ENCODE assay signal across 28 mouse cellular contexts in the genomic region with DNA sequence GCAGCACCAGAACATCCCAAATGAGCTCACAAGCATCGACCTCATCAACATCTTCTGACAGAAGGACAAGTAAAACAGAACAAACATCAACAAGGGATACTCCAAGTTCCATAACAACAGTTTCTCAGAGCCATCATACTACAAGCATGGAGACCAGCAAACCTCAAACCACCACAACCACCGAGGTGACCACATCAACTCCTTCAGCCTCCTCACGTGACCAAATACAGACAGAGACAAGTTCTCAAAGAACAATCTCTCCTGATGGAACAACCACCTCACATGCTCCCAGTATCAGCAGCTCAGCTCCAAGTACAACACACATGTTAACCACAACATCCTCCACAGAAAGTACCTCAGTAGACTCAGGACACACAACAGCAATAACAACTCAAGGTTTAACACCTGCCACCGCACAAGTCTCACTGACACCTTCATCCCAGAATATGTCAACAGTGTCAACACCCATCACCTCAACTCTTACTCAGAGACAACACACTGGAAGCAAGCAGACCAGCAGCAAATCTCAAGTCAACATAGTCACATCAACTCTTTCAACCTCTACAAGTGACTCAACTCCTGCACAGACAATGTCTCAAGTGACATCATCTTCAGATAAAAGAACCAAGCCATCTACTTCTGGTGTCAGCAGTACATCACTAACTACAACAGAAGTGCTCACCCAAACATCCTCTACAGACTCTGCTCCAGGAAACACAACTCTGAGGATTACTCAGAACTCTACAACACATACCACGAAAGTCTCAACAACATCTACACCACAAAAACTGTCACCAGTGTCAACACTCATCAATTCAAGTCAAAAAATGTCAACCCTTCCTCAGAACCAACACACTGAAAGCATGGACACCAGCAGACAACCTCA. TPM values are rescaled to one million over a fixed set of nuclear protein-coding genes. Genes with fewer than 3 reads are reported as not detected.
DNase-seq lines count a peak whose midpoint lies in the region; ATAC-seq and TF ChIP-seq lines count a peak whose summit lies in the region.
"Had no signal": no experiment of that assay in that cellular context is flagged by ENCODE, and none has a peak within 500 bp of the region (broad histone marks: within the 10 kb centered on the region; RNA-seq: fewer than 3 reads in every experiment).

No protein-coding gene starts in this region.

- H3K79me2 ChIP-seq in CH12.LX (replicated peaks; ENCODE audit: control insufficient read depth, extremely low read depth, insufficient read depth, poor library complexity, severe bottlenecking), result no peaks in the 10 kb centered on the region

- TF ChIP-seq POLR2A in CH12.LX (IDR thresholded peaks at IDR 0.05; ENCODE audit: low read depth, low read length), result no peak

- no peak overlapping the region for H3K4me2 ChIP-seq in CH12.LX (ENCODE audit: insufficient read depth, low read depth, poor library complexity, severe bottlenecking)
- H3K4me2 ChIP-seq in midbrain, postnatal 0 days (ENCODE audit: low read depth, low read length, poor library complexity, severe bottlenecking), result no peak overlapping the region
- H3K4me2 ChIP-seq: embryonic facial prominence, embryonic 13.5 days; forebrain, embryonic 12.5 days; heart, embryonic 13.5 days; hindbrain, embryonic 12.5 days; intestine, embryonic 15.5 days had no signal

- no peak overlapping the region for H3K27ac ChIP-seq in CH12.LX (ENCODE audit: insufficient read depth, low read depth)
- no peak overlapping the region for H3K27ac ChIP-seq in midbrain, postnatal 0 days (ENCODE audit: low read depth, low read length)
- H3K27ac ChIP-seq: embryonic facial prominence, embryonic 13.5 days; forebrain, embryonic 12.5 days; gastrocnemius, adult 2 months; heart, embryonic 13.5 days; hindbrain, embryonic 12.5 days; intestine, embryonic 15.5 days had no signal

- H3K4me3 ChIP-seq in CH12.LX (replicated peaks in 1 of 3; ENCODE audit: low read depth in 2 of 3, low read length in 2 of 3, poor library complexity in 1 of 3), result no peak overlapping the region
- no peak overlapping the region for H3K4me3 ChIP-seq in midbrain, postnatal 0 days (ENCODE audit: low read depth, low read length)
- H3K4me3 ChIP-seq: embryonic facial prominence, embryonic 13.5 days; forebrain, embryonic 12.5 days; gastrocnemius, adult 2 months; heart, embryonic 13.5 days; hindbrain, embryonic 12.5 days; intestine, embryonic 15.5 days had no signal

- TF ChIP-seq RAD21 in CH12.LX (IDR thresholded peaks at IDR 0.05; ENCODE audit: low read depth, low read length), result no peak

- dilution Hi-C loops in CH12.LX (cut with MboI; ENCODE audit: extremely low pct_ligation_motif_present, extremely low pct_unique_long_range_greater_than_20kb, low sequenced_read_pairs), result no loop called here

- peak; percentile 94 for ATAC-seq in inflammation-experienced regulatory T-cells, adult 6 months
- ATAC-seq in midbrain, postnatal 0 days (ENCODE audit: low FRiP score), result no peak
- ATAC-seq: forebrain, embryonic 16.5 days; hindbrain, embryonic 16.5 days; intestine, embryonic 15.5 days; Patski had no signal

- peak; percentile 48 for DNase-seq in CD4-positive helper T cell, adult 2 months (ENCODE audit: low read depth, low spot score)
- DNase-seq in CH12.LX (ENCODE audit: extremely low read depth), result no peak
- DNase-seq in right cerebral cortex, adult 18-20 months, result no peak
- no peak for DNase-seq in right cerebral cortex, postnatal 14 days
- DNase-seq in midbrain, postnatal 0 days (ENCODE audit: low spot score), result no peak
- no peak for DNase-seq in kidney, postnatal 14 days
- DNase-seq: adrenal gland, postnatal 10 days; B cell, adult 2 months; cerebellum, adult 11-12 months; cerebellum, adult 9-10 months; cerebellum, postnatal 25 days; gastrocnemius, adult 2 months; gastrocnemius, postnatal 36 days; heart, adult 11 months; heart, postnatal 4 days; kidney, adult 18-20 months had no signal

- H3K9me3 ChIP-seq in CH12.LX (replicated peaks; ENCODE audit: low read length), result no peaks in the 10 kb centered on the region
- H3K9me3 ChIP-seq in midbrain, postnatal 0 days (ENCODE audit: low read length), result no peaks in the 10 kb centered on the region
- H3K9me3 ChIP-seq: embryonic facial prominence, embryonic 13.5 days; forebrain, embryonic 12.5 days; heart, embryonic 13.5 days; hindbrain, embryonic 12.5 days; intestine, embryonic 15.5 days had no signal

- H3K4me1 ChIP-seq in CH12.LX (ENCODE audit: control insufficient read depth in 1 of 2, insufficient read depth in 2 of 2), result 0 out of 4 replicates have a peak, but pooled peaks cover 0 to 3% of the 10 kb centered on the region in 2 experiments
- no peaks in the 10 kb centered on the region for H3K4me1 ChIP-seq in midbrain, postnatal 0 days (ENCODE audit: insufficient read depth, low read length)
- H3K4me1 ChIP-seq: embryonic facial prominence, embryonic 13.5 days; heart, embryonic 13.5 days; hindbrain, embryonic 12.5 days; intestine, embryonic 15.5 days had no signal

- no peak overlapping the region for H3K9ac ChIP-seq in CH12.LX (ENCODE audit: insufficient read depth, low read depth)
- H3K9ac ChIP-seq in midbrain, postnatal 0 days (replicated peaks; ENCODE audit: low read length, poor library complexity, severe bottlenecking), result no peak overlapping the region
- H3K9ac ChIP-seq: embryonic facial prominence, embryonic 13.5 days; forebrain, embryonic 12.5 days; heart, embryonic 13.5 days; hindbrain, embryonic 12.5 days; intestine, embryonic 15.5 days had no signal

- no peak for TF ChIP-seq CTCF in CH12.LX (conservative IDR thresholded peaks at IDR 0.05 in 1 of 2, IDR thresholded peaks at IDR 0.05 in 1 of 2; ENCODE audit: low read depth in 2 of 2, low read length in 2 of 2)
- TF ChIP-seq CTCF in midbrain, postnatal 0 days (IDR thresholded peaks at IDR 0.05), result no peak

- in situ Hi-C loops in CH12.LX (cut with MboI; ENCODE audit: low pct_ligation_motif_present, low pct_unique_long_range_greater_than_20kb, low sequenced_read_pairs), result no loop called here

- no peak for TF ChIP-seq EP300 in CH12.LX (IDR thresholded peaks at IDR 0.05; ENCODE audit: low read length)

- WGBS in midbrain, postnatal 0 days, result 94% methylated on average over 5 of the region's 5 CpGs

- H3K27me3 ChIP-seq in CH12.LX (replicated peaks), result no peaks in the 10 kb centered on the region
- no peaks in the 10 kb centered on the region for H3K27me3 ChIP-seq in midbrain, postnatal 0 days (ENCODE audit: insufficient read depth, low read length)
- H3K27me3 ChIP-seq: embryonic facial prominence, embryonic 13.5 days; forebrain, embryonic 12.5 days; heart, embryonic 13.5 days; hindbrain, embryonic 12.5 days; intestine, embryonic 15.5 days; Patski had no signal

- no peaks in the 10 kb centered on the region for H3K36me3 ChIP-seq in CH12.LX (replicated peaks in 1 of 2; ENCODE audit: control insufficient read depth in 1 of 2, insufficient read depth in 1 of 2, low read length in 1 of 2)
- H3K36me3 ChIP-seq in midbrain, postnatal 0 days (ENCODE audit: insufficient read depth, low read length), result no peaks in the 10 kb centered on the region
- H3K36me3 ChIP-seq: embryonic facial prominence, embryonic 13.5 days; forebrain, embryonic 12.5 days; heart, embryonic 13.5 days; hindbrain, embryonic 12.5 days; intestine, embryonic 15.5 days had no signal

TF ChIP-seq in CH12.LX, 34 proteins besides CTCF, POLR2A, EP300 and RAD21:
- TF ChIP-seq ZC3H11A (IDR thresholded peaks at IDR 0.05; ENCODE audit: low read depth, low read length) (no peak), USF2 (conservative IDR thresholded peaks at IDR 0.05; ENCODE audit: low read depth, low read length) (0 out of 2 replicates have a peak, but pooled peaks have one; percentile 8), BHLHE40 (IDR thresholded peaks at IDR 0.05; ENCODE audit: low read depth, low read length) (peak; percentile 59), TBP (conservative IDR thresholded peaks at IDR 0.05; ENCODE audit: low read depth, low read length) (no peak)

RNA-seq across cellular contexts. Expression of a gene that starts 14.8 kb away (rescaled TPM):
- 0.21 and 0.51 TPM in 2 replicates for total RNA-seq in CH12.LX (2012; rRNA removed)
- total RNA-seq in CH12.LX (2014; rRNA removed), result 0.09 TPM in 1 of 2 replicates, not detected in the other
- polyA plus RNA-seq in CH12.LX (2012; ENCODE audit: insufficient read length, low read depth), result 0.34 and 0.44 TPM in 2 replicates
- polyA plus RNA-seq in inflammation-experienced regulatory T-cells, adult 6 months (2017; shearing (Covaris generic)), result under 1 TPM in 1 of 3 experiments, not detected in 2; 0.05 TPM
- 0.05 TPM in 1 of 2 replicates, not detected in the other for total RNA-seq in midbrain, postnatal 0 days (2014; rRNA removed)
- polyA plus RNA-seq in midbrain, postnatal 0 days (2015; fragmentation: Nextera tagmentation; extraction: Ambion mirVana), result not detected in 2 replicates
- total RNA-seq: heart, postnatal 4 days; MEL had no signal
- polyA plus RNA-seq: forebrain, embryonic 16.5 days; heart, postnatal 0 days; hindbrain, embryonic 16.5 days; Patski had no signal

RNA-seq across cellular contexts. Expression of a gene that starts 46.8 kb away (rescaled TPM):
- total RNA-seq in CH12.LX (2012; rRNA removed) (0.21 and 0.42 TPM in 2 replicates), CH12.LX (2014; rRNA removed) (0.16 and 0.36 TPM in 2 replicates)
- polyA plus RNA-seq in CH12.LX (2012; ENCODE audit: insufficient read length, low read depth), result 0.87 and 1.4 TPM in 2 replicates
- polyA plus RNA-seq in inflammation-experienced regulatory T-cells, adult 6 months (2017; shearing (Covaris generic)), result 1 to 10 TPM in 1 of 3 experiments, not detected in 2; 2.3 TPM
- 0.09 and 0.22 TPM in 2 replicates for total RNA-seq in midbrain, postnatal 0 days (2014; rRNA removed)
- polyA plus RNA-seq in midbrain, postnatal 0 days (2015; fragmentation: Nextera tagmentation; extraction: Ambion mirVana), result 0.07 TPM in 1 of 2 replicates, not detected in the other
- total RNA-seq: MEL had no signal
- polyA plus RNA-seq: embryonic facial prominence, embryonic 13.5 days; forebrain, embryonic 12.5 days; forebrain, embryonic 16.5 days; frontal cortex, adult 2 months; heart, postnatal 0 days; hindbrain, embryonic 16.5 days; intestine, embryonic 15.5 days had no signal

RNA-seq across cellular contexts. Expression of a gene that starts 59.8 kb away (rescaled TPM):
- total RNA-seq in CH12.LX (2012; rRNA removed) (not detected in 2 replicates), CH12.LX (2014; rRNA removed) (not detected in 2 replicates)
- not detected in 2 replicates for polyA plus RNA-seq in CH12.LX (2012; ENCODE audit: insufficient read length, low read depth)
- polyA plus RNA-seq in inflammation-experienced regulatory T-cells, adult 6 months (2017; shearing (Covaris generic)), result not detected
- not detected in 2 replicates for total RNA-seq in midbrain, postnatal 0 days (2014; rRNA removed)
- polyA plus RNA-seq in midbrain, postnatal 0 days (2015; fragmentation: Nextera tagmentation; extraction: Ambion mirVana), result not detected in 2 replicates
- total RNA-seq: adrenal gland, postnatal 10 days; gastrocnemius, adult 2 months; gastrocnemius, postnatal 36 days; heart, postnatal 4 days; MEL had no signal
- polyA plus RNA-seq: embryonic facial prominence, embryonic 13.5 days; forebrain, embryonic 12.5 days; forebrain, embryonic 16.5 days; frontal cortex, adult 2 months; heart, embryonic 13.5 days; heart, postnatal 0 days; hindbrain, embryonic 12.5 days; hindbrain, embryonic 16.5 days; Patski had no signal
